27 mouse cellular contexts compared by ENCODE assay signal in the genomic region with DNA sequence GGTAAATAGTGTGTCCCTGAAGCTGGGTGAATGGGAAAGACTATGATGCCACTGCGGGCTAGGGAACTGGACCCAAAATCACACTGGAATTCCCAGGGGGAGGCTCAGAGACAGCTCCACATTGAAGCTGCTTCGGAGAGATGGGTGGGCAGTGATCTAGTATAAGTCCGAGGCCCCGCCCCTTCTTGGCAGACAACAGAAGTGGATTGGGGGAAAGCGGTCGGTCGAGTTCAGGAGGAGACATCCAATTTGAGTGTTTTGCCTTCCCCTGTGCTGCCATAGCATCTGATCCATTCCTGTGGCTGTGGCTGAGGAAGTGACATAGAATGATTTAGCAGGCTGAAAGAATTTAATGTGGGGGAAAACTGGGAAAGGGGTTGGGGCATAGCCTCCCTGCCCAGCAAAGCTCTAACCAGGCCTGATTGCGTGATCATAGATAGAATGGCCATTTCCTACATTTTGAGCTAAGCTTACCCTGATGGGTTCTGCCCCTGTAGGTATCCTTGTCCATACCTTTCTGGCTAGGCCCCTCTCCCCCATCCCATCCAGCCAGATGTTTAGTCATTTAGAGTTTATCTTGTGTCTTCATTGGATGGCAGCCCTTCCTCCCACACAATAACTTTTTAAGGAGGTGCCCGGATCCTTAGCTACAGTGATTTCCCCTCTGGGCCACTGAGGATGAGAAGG. TPM values are rescaled to one million over a fixed set of nuclear protein-coding genes. Genes with fewer than 3 reads are reported as not detected.
DNase-seq lines count a peak whose midpoint lies in the region; ATAC-seq and TF ChIP-seq lines count a peak whose summit lies in the region.
"Had no signal": no experiment of that assay in that cellular context is flagged by ENCODE, and none has a peak within 500 bp of the region (broad histone marks: within the 10 kb centered on the region; RNA-seq: fewer than 3 reads in every experiment).

No protein-coding gene starts in this region.

- H3K36me3 ChIP-seq in E14TG2a.4 (ENCODE audit: insufficient read depth, low read length) = no peaks in the 10 kb centered on the region
- no peaks in the 10 kb centered on the region for H3K36me3 ChIP-seq in midbrain, embryonic 14.5 days (ENCODE audit: control insufficient read depth, insufficient read depth, low read length)
- H3K36me3 ChIP-seq: embryonic facial prominence, embryonic 13.5 days; heart, embryonic 13.5 days; limb, embryonic 10.5 days; liver, embryonic 15.5 days had no signal

- peaks cover 94% of the 10 kb centered on the region for H3K27me3 ChIP-seq in E14TG2a.4 (ENCODE audit: insufficient read depth, low read length)
- peaks cover 51% of the 10 kb centered on the region for H3K27me3 ChIP-seq in midbrain, embryonic 14.5 days (ENCODE audit: control insufficient read depth, insufficient read depth, low read length)

- H3K4me1 ChIP-seq in E14TG2a.4 (replicated peaks; ENCODE audit: low read depth, low read length) = peaks cover 45% of the 10 kb centered on the region
- peaks cover 27% of the 10 kb centered on the region; the same call in 1 of the 2 replicates for H3K4me1 ChIP-seq in midbrain, embryonic 14.5 days (ENCODE audit: control insufficient read depth, insufficient read depth, low read length)
- H3K4me1 ChIP-seq: liver, embryonic 15.5 days had no signal

- TF ChIP-seq CTCF in E14TG2a.4 (conservative IDR thresholded peaks at IDR 0.05; ENCODE audit: low read length) = no peak

- H3K4me2 ChIP-seq in midbrain, embryonic 14.5 days (ENCODE audit: low read length) = peak overlapping the region; percentile 55
- H3K4me2 ChIP-seq: liver, embryonic 15.5 days had no signal

- no peak for ATAC-seq in midbrain, embryonic 14.5 days (ENCODE audit: low FRiP score, low TSS enrichment)
- ATAC-seq: forebrain, embryonic 13.5 days; intestine, postnatal 0 days; lung, postnatal 0 days had no signal

- H3K4me3 ChIP-seq in E14TG2a.4 (replicated peaks; ENCODE audit: low read length) = 0 out of 2 replicates have a peak overlapping the region, but pooled peaks have one; percentile 46
- no peak overlapping the region for H3K4me3 ChIP-seq in midbrain, embryonic 14.5 days (replicated peaks; ENCODE audit: low read depth, low read length)
- H3K4me3 ChIP-seq: heart, adult 2 months; left cerebral cortex, adult 2 months; liver, embryonic 15.5 days had no signal

- peak; percentile 48 to 62 for DNase-seq in cerebellum, postnatal 10 days
- DNase-seq in cerebellum, postnatal 4 days (ENCODE audit: low spot score in 2 of 2) = no peak
- peak; percentile 32 for DNase-seq in embryo, embryonic 11 days
- DNase-seq in midbrain, embryonic 14.5 days = peak; percentile 56
- DNase-seq in kidney, postnatal 4 days = no peak
- no peak for DNase-seq in adrenal gland, adult 8-10 months
- DNase-seq in kidney, postnatal 10 days = no peak
- DNase-seq: cerebellum, adult 18-20 months; gastrocnemius, postnatal 36 days; heart, adult 2 months; liver had no signal

- H3K27ac ChIP-seq in midbrain, embryonic 14.5 days (replicated peaks; ENCODE audit: low read depth, low read length) = no peak overlapping the region
- H3K27ac ChIP-seq: embryonic facial prominence, embryonic 13.5 days; forebrain, embryonic 13.5 days; heart, adult 2 months; heart, embryonic 13.5 days; left cerebral cortex, adult 2 months; limb, embryonic 10.5 days; liver, embryonic 15.5 days; macrophage had no signal

- H3K9ac ChIP-seq in midbrain, embryonic 14.5 days (replicated peaks; ENCODE audit: low read length) = no peak overlapping the region
- H3K9ac ChIP-seq: embryonic facial prominence, embryonic 13.5 days; forebrain, embryonic 13.5 days; heart, embryonic 13.5 days; liver, embryonic 15.5 days had no signal

- WGBS in midbrain, embryonic 14.5 days = 4% methylated on average over 9 of the region's 9 CpGs

- peaks cover 3% of the 10 kb centered on the region; the same call in 1 of the 2 replicates for H3K9me3 ChIP-seq in E14TG2a.4 (ENCODE audit: low read length)
- no peaks in the 10 kb centered on the region for H3K9me3 ChIP-seq in midbrain, embryonic 14.5 days (ENCODE audit: control insufficient read depth, low read length)
- H3K9me3 ChIP-seq: embryonic facial prominence, embryonic 13.5 days; forebrain, embryonic 13.5 days; heart, embryonic 13.5 days; limb, embryonic 10.5 days; liver, embryonic 15.5 days had no signal

RNA-seq across cellular contexts. Expression of a gene that starts 8.3 kb away (rescaled TPM):
- 3.8 TPM in 2 replicates for polyA plus RNA-seq in midbrain, embryonic 14.5 days (2014; fragmentation: Nextera tagmentation; extraction: Ambion mirVana)
- total RNA-seq in adrenal gland, adult 8-10 months (2022) = under 1 TPM in 2 of 4 experiments, not detected in 2; 0.38 to 0.41 TPM
- total RNA-seq: common myeloid progenitor, adult 5-6 weeks; heart, postnatal 25 days had no signal
- polyA plus RNA-seq: embryonic facial prominence, embryonic 13.5 days; heart, adult 2 months; heart, embryonic 13.5 days; intestine, postnatal 0 days; large intestine, adult 2 months; limb, embryonic 10.5 days; liver, embryonic 15.5 days; lung, postnatal 0 days; macrophage; neural tube, embryonic 14.5 days; spleen, adult 2 months; stomach, embryonic 14.5 days had no signal

Comparison
In these comparisons a context has a peak if more than half of its experiments do, and no peak if none do; other contexts are left out.
1. DNase-seq: peak in cerebellum, postnatal 10 days (2 of 2), embryo, embryonic 11 days (single experiment) and midbrain, embryonic 14.5 days (single experiment); none in cerebellum, postnatal 4 days (0 of 2), kidney, postnatal 4 days (0 of 2), adrenal gland, adult 8-10 months (single experiment) and kidney, postnatal 10 days (single experiment).